8 mouse cellular contexts compared by ENCODE assay signal in the genomic region with DNA sequence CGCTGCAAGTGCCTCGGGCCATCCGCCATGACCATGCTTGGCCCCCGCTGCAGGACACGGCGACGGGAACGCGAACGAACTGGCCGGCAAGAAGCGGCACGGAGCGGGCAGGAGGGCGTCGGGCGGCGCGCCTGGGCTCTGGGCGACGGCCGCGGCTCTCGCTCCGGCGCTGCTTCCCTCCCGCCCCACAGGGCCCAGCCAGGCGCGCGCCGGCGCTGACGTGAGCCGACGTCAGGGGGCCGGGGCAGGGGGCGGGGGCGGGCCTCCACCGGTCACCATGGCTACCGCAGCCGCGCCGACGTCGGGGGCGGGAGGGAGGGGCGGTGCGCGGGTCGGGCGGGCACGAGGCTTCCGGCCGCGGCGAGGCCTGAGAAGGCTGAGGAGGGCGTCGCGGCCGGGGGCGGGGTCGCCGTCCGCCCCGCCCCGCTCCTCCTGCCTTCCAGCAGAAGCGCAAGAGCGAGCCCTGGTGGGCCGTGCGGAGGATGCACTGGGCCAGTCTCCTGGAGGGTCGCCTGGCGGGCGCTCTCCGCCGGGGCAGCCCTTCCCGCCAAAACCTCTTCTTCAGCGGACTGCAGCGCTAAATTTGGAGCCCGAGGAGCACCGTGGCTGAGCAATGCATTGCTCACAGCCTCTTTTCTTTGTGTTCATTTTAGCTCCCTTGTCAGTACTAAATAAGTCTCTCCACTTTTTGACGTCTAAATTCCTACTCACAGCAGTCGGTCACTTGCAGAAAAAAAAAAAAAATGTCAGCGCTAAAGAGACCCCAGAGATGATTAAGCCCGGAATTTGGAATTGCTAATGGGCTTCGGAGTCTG. TPM values are rescaled to one million over a fixed set of nuclear protein-coding genes. Genes with fewer than 3 reads are reported as not detected.
A peak's percentile ranks its signal among the peaks of the same experiment; 100 is the strongest.
DNase-seq lines count a peak whose midpoint lies in the region; ATAC-seq and TF ChIP-seq lines count a peak whose summit lies in the region.

A gene (minus strand): TSS at position 233 of the 815 bp plus-strand sequence.

- H3K4me1 ChIP-seq in ES-E14 (ENCODE audit: control insufficient read depth in 2 of 2, insufficient read depth in 2 of 2, low read length in 2 of 2, poor library complexity in 1 of 2) = peaks cover 0 to 3% of the 10 kb centered on the region in 2 experiments; a peak in 2 of 4 replicates
- H3K4me1 ChIP-seq in forebrain, embryonic 16.5 days (replicated peaks; ENCODE audit: control insufficient read depth, insufficient read depth, low read length) = peaks cover 8% of the 10 kb centered on the region
- H3K4me1 ChIP-seq in lung, embryonic 15.5 days = peaks cover 13% of the 10 kb centered on the region; the same call in 1 of the 2 replicates

- peak within 1 kb of the TSS; percentile 72 for H3K27ac ChIP-seq in ES-E14 (ENCODE audit: insufficient read depth, low read depth, low read length, poor library complexity, severe bottlenecking)
- peak within 1 kb of the TSS; percentile 86 for H3K27ac ChIP-seq in forebrain, embryonic 16.5 days (ENCODE audit: low read length)
- H3K27ac ChIP-seq in lung, embryonic 15.5 days = peak within 1 kb of the TSS; percentile 90

- intact Hi-C loops in heart, postnatal 36 days (cut with DNase I) = loop anchor here (1.0 to 5.0 kb wide), 4 partner anchors 102 to 312 kb away; no protein-coding TSS in a partner anchor

- H3K36me3 ChIP-seq in ES-E14 (ENCODE audit: control insufficient read depth, insufficient read depth, low read length, poor library complexity, severe bottlenecking) = no peaks in the 10 kb centered on the region
- H3K36me3 ChIP-seq in forebrain, embryonic 16.5 days (ENCODE audit: control insufficient read depth, insufficient read depth) = no peaks in the 10 kb centered on the region
- no peaks in the 10 kb centered on the region for H3K36me3 ChIP-seq in lung, embryonic 15.5 days

- H3K4me3 ChIP-seq in ES-E14 (ENCODE audit: insufficient read depth in 1 of 2, low read depth in 1 of 2, low read length in 2 of 2, poor library complexity in 1 of 2, severe bottlenecking in 1 of 2) = peak within 1 kb of the TSS; percentile 87 to 99
- peak within 1 kb of the TSS; percentile 95 for H3K4me3 ChIP-seq in forebrain, embryonic 16.5 days (replicated peaks; ENCODE audit: low read length)
- peak within 1 kb of the TSS; percentile 84 for H3K4me3 ChIP-seq in lung, embryonic 15.5 days

- H3K4me2 ChIP-seq in forebrain, embryonic 16.5 days (ENCODE audit: low read length) = peak within 1 kb of the TSS; percentile 80
- peak within 1 kb of the TSS; percentile 70 for H3K4me2 ChIP-seq in lung, embryonic 15.5 days

- H3K9ac ChIP-seq in ES-E14 (ENCODE audit: insufficient read depth, low read depth, low read length, poor library complexity, severe bottlenecking) = peak within 1 kb of the TSS; percentile 97
- peak within 1 kb of the TSS; percentile 95 for H3K9ac ChIP-seq in forebrain, embryonic 16.5 days (replicated peaks; ENCODE audit: low read depth, low read length)
- peak within 1 kb of the TSS; percentile 83 for H3K9ac ChIP-seq in lung, embryonic 15.5 days

- in situ Hi-C loops in ES-E14 (cut with MboI; ENCODE audit: low sequenced_read_pairs in 2 of 2, unreplicated experiment in 2 of 2) = loop anchor here in 1 of 2 experiments (10.0 kb wide), 1 partner anchor 144 kb away; no protein-coding TSS in a partner anchor

- WGBS in forebrain, embryonic 16.5 days = under 1% methylated on average over 68 of the region's 85 CpGs
- under 1% methylated on average over 57 of the region's 85 CpGs for WGBS in lung, embryonic 15.5 days

- no peaks in the 10 kb centered on the region for H3K9me3 ChIP-seq in ES-E14 (ENCODE audit: control insufficient read depth, insufficient read depth, low read depth, low read length)
- H3K9me3 ChIP-seq in forebrain, embryonic 16.5 days (ENCODE audit: control insufficient read depth, low read length) = no peaks in the 10 kb centered on the region
- no peaks in the 10 kb centered on the region for H3K9me3 ChIP-seq in lung, embryonic 15.5 days

- peak; percentile 88 for DNase-seq in ES-E14 (ENCODE audit: low read depth, low spot score)
- peak; percentile 92 for DNase-seq in cerebellum, adult 11-12 months
- peak; percentile 86 to 90 for DNase-seq in heart, postnatal 36 days
- peak; percentile 70 to 78 for DNase-seq in layer of hippocampus, adult 8-10 months (ENCODE audit: low spot score in 2 of 2)
- DNase-seq in ovary, adult 18-20 months (ENCODE audit: low spot score) = peak; percentile 89
- DNase-seq in thymus, postnatal 0 days (ENCODE audit: low spot score) = peak; percentile 97

- H3K27me3 ChIP-seq in forebrain, embryonic 16.5 days (replicated peaks; ENCODE audit: control insufficient read depth, insufficient read depth, low read length) = no peaks in the 10 kb centered on the region
- no peaks in the 10 kb centered on the region for H3K27me3 ChIP-seq in lung, embryonic 15.5 days

- peak; percentile 98 for ATAC-seq in forebrain, embryonic 16.5 days
- peak; percentile 99 for ATAC-seq in lung, embryonic 15.5 days (ENCODE audit: borderline replicate concordance, extremely low read depth, low FRiP score, low TSS enrichment)

TF ChIP-seq in ES-E14, 5 proteins besides CTCF, POLR2A, EP300 and RAD21:
- TF ChIP-seq ZNF384 (IDR thresholded peaks at IDR 0.05; ENCODE audit: low read depth, low read length) (peak; percentile 83; the same call in 1 of the 2 replicates), ZC3H11A (IDR thresholded peaks at IDR 0.05; ENCODE audit: borderline replicate concordance, low read depth, low read length) (peak; percentile 96), MAFK (IDR thresholded peaks at IDR 0.05; ENCODE audit: insufficient read depth, low read depth, low read length) (no peak)

RNA-seq across cellular contexts. Expression of the gene that starts here (rescaled TPM):
- total RNA-seq in ES-E14 (2012; rRNA removed) = 8.6 and 10.0 TPM in 2 replicates
- polyA plus RNA-seq in forebrain, embryonic 16.5 days (2015; fragmentation: Nextera tagmentation; extraction: Ambion mirVana) = 20.1 and 23.7 TPM in 2 replicates
- 10 to 100 TPM; 25.7 to 27.1 TPM for total RNA-seq in heart, postnatal 36 days (2021)
- 10 to 100 TPM; 34.7 to 40.4 (median 39.4) TPM for total RNA-seq in layer of hippocampus, adult 8-10 months (2022)
- polyA plus RNA-seq in lung, embryonic 15.5 days (2015; fragmentation: Nextera tagmentation; extraction: Ambion mirVana) = 13.2 and 14.5 TPM in 2 replicates
- polyA plus RNA-seq in thymus, postnatal 0 days (2015; fragmentation: Nextera tagmentation; extraction: Ambion mirVana) = 12.1 and 12.4 TPM in 2 replicates

Comparison
In these comparisons a context has a peak if more than half of its experiments do, and no peak if none do; other contexts are left out.
1. Peak in every context shown above with its lines: DNase-seq, ATAC-seq, H3K4me3 ChIP-seq and H3K27ac ChIP-seq.